Mouse (Mus musculus): ENCODE data around the gene Glt6d1.

- TF ChIP-seq CTCF (conservative IDR thresholded peaks at IDR 0.05; ENCODE audit: low read length) (no peak), POU5F1 (IDR thresholded peaks at IDR 0.05; ENCODE audit: borderline replicate concordance, low read length) (no peak), NANOG (IDR thresholded peaks at IDR 0.05; ENCODE audit: borderline replicate concordance, low read length) (no peak)
Observed at GRCm38 (mm10) chr2:25844097-25844496, 28.4 kb upstream of the Glt6d1 start.
